Mouse (Mus musculus) lung, adult 2 months (tissue): ENCODE measurements around the gene Cmbl.

Experiments
- CTCF ChIP-seq: fragments of 200-500 bp; IDR thresholded peaks from 2 replicates; pipeline ENCODE4 v1.5.1; 2011; ENCODE audit warnings: mild to moderate bottlenecking, low read length, control low read depth; ENCODE audit not compliant: insufficient read depth
- POLR2A ChIP-seq: fragments of 200-500 bp; IDR thresholded peaks from 2 replicates; pipeline ENCODE4 v1.6.1; 2011; ENCODE audit warnings: low read depth, mild to moderate bottlenecking, control low read depth, low read length, borderline replicate concordance; ENCODE audit errors: extremely low read depth

DNA sequence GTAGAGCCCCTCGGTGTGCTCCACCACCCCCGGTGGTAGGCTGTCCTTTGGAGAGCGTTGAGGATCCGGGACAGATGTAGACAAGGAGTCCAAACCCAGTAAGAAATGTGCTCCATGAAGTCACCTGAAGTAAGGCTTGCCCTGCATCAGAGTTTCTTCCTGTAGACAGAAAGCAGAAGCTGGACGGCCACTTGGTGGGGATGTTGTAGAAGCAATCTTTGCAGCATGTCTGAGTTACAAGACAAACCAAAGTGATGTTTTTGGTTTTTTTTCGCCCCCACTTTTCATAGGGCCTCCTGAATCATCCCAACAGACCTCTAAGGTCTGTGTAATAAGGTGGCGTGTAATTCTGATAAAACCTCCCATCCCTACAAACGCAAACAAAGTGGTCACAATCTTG is 54.3 kb downstream of the Cmbl start:
- no peak for TF ChIP-seq POLR2A
- TF ChIP-seq CTCF: no peak
